Mouse (Mus musculus) stomach, postnatal 0 days (tissue): ENCODE measurements around the gene Cyp46a1.

Experiments used
- CTCF ChIP-seq: IDR thresholded peaks from 2 replicates; pipeline ENCODE4 v1.5.1; 2016; ENCODE audit warnings: antibody characterized with exemption, low read depth, mild to moderate bottlenecking, moderate library complexity
- EP300 ChIP-seq: optimal IDR thresholded peaks from 2 replicates; pipeline ENCODE3; 2016; ENCODE audit warnings: antibody characterized with exemption

DNA sequence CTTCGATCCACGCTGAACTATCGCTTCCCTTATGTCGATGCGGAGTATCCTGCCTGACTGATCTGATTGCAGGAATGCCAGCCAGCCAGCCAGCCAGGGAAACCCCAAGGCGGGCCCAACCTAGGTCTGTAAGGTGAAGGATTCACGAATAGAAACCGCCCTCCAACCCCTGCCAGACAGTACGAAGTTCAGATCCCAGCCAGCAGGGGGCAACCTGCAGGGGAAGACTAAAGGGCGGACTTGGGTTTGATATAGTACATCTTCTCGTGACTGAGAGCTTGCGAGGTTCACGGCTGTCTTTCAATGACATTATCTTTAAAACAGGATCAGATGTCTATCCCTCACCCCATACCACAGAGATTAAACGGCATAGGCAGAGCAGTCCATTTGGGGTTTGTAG lies 26.6 kb upstream of the Cyp46a1 start:
- no peak for TF ChIP-seq EP300
- peak; percentile 81 for TF ChIP-seq CTCF
